Mouse (Mus musculus) heart, embryonic 11.5 days (tissue): ENCODE results near the gene Rffl. TPM values are rescaled to one million over a fixed set of nuclear protein-coding genes. Genes with fewer than 3 reads are reported as not detected.

Experiments
- ATAC-seq: fragments of 200-750 bp; cut with Nextera tagmentation; replicated peaks from 2 replicates; pipeline ENCODE4 v1.8.0; 2017; ENCODE audit warnings: moderate library complexity; ENCODE audit not compliant: insufficient number of reproducible peaks, low FRiP score, low TSS enrichment
- H3K27ac ChIP-seq: fragments of 300-500 bp; sonication (generic); 2 replicates; pipeline ENCODE4 v1.5.1; 2014; ENCODE audit warnings: mild to moderate bottlenecking, low read depth, low read length
- H3K27me3 ChIP-seq: fragments of 300-500 bp; sonication (generic); 2 replicates; pipeline ENCODE4 v1.6.1; 2014; ENCODE audit warnings: mild to moderate bottlenecking, low read length, mixed read lengths; ENCODE audit not compliant: control insufficient read depth, insufficient read depth
- H3K36me3 ChIP-seq: fragments of 300-500 bp; sonication (generic); 2 replicates; pipeline ENCODE4 v1.6.1; 2014; ENCODE audit warnings: mild to moderate bottlenecking, low read length, moderate library complexity, mixed read lengths; ENCODE audit not compliant: control insufficient read depth, insufficient read depth
- H3K4me1 ChIP-seq: fragments of 300-500 bp; sonication (generic); 2 replicates; pipeline ENCODE4 v1.6.1; 2014; ENCODE audit warnings: low read length; ENCODE audit not compliant: control insufficient read depth, insufficient read depth
- H3K4me2 ChIP-seq: fragments of 300-500 bp; sonication (generic); 2 replicates; pipeline ENCODE4 v1.6.1; 2014; ENCODE audit warnings: mild to moderate bottlenecking, moderate library complexity
- H3K4me3 ChIP-seq: fragments of 300-500 bp; sonication (generic); 2 replicates; pipeline ENCODE4 v1.5.1; 2014; ENCODE audit warnings: low read depth, low read length
- H3K9ac ChIP-seq: fragments of 300-500 bp; sonication (generic); 2 replicates; pipeline ENCODE4 v1.6.1; 2014; ENCODE audit warnings: mild to moderate bottlenecking, low read depth, low read length, moderate library complexity
- H3K9me3 ChIP-seq: fragments of 300-500 bp; sonication (generic); replicated peaks from 2 replicates; pipeline ENCODE4 v1.6.1; 2016; ENCODE audit warnings: low read length; ENCODE audit not compliant: control insufficient read depth
- WGBS: fragments of 180-500 bp; shearing (Covaris S2); extraction: QIAGEN DNeasy Blood & Tissue Kit; methylation state at CpG from one replicate; pipeline ENCODE4 v1.1.7; 2014; ENCODE audit not compliant: insufficient replicate concordance; 5-methylcytosine and 5-hydroxymethylcytosine counted together
- polyA plus RNA-seq: library from polyadenylated mRNA; unstranded; fragments of >200 nt; fragmentation: Nextera tagmentation; extraction: Ambion mirVana; gene quantifications from 2 replicates; pipeline ENCODE4 v1.2.1, GENCODE M21; 2014

Gene Rffl
- polyA plus RNA-seq, 1 experiment from 2014 or later: 7.4 TPM

DNA sequence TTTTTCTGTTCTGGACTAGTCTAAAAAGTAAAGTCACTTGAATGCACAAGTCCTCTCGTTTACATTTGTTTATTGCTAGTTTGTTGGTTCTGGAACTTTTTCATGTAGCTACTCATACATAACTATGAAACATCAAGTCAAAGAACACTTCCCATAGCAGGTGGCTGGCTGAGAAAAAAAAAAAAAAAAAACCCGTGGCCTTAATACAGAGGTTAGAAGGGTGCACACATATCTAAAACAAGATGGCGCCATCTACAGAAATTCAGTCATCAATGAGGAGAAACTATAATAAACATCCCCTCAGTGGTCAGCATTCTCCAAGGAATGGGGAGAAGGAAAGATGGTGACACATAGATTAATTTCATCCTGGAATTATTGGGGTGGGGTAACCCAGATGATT, 63.6 kb downstream of the Rffl start:
- Histone ChIP-seq H3K9me3 (no peaks in the 10 kb centered on the region), H3K4me2 (no peak overlapping the region), H3K27me3 (no peaks in the 10 kb centered on the region), H3K9ac (no peak overlapping the region), H3K36me3 (peaks cover 7% of the 10 kb centered on the region), H3K4me3 (no peak overlapping the region), H3K4me1 (peaks cover 2% of the 10 kb centered on the region; the same call in 1 of the 2 replicates), H3K27ac (no peak overlapping the region)
- 81% methylated on average over 3 of the region's 3 CpGs for WGBS
- ATAC-seq: no peak

DNA sequence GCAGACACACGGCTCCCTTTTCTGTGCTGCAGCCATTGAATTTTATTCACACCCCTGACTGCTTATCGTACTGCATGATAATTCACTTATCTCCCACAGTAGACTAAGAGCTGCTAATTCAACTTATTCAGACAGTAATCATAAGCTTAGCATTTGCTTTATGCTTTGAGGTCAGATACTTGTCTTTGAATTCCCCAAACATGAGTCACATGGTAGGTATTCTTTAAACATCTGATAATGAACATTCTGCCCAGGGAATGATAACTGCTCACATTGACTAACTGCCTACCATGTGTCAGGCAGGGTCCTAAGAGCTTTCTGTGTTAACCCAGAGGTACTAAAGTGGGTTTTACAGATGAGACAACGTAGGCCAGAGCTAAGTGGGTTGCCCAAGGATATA, 64.4 kb downstream of the Rffl start:
- Histone ChIP-seq H3K9ac (no peak overlapping the region), H3K27me3 (no peaks in the 10 kb centered on the region), H3K27ac (no peak overlapping the region), H3K9me3 (no peaks in the 10 kb centered on the region), H3K4me3 (no peak overlapping the region), H3K4me1 (peaks cover 1% of the 10 kb centered on the region; the same call in 1 of the 2 replicates), H3K4me2 (no peak overlapping the region), H3K36me3 (peaks cover 14% of the 10 kb centered on the region)
- ATAC-seq: no peak
- 61% methylated on average over 3 of the region's 3 CpGs for WGBS

DNA sequence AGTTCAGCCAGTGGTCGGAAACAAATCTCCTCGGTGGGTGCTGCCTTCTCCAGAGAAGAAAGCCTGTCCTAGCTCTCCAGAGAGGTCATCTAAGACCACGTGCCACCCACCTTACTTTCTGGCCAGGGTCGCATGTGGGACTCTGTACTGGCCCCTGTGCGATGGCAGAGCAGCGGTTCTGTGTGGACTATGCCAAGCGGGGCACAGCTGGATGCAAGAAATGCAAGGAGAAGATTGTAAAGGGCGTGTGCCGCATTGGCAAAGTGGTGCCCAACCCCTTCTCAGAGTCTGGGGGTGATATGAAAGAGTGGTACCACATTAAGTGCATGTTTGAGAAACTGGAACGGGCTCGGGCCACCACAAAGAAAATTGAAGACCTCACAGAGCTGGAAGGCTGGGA, 87.6 kb downstream of the Rffl start:
- no peak for ATAC-seq
- Histone ChIP-seq H3K27me3 (no peaks in the 10 kb centered on the region), H3K4me3 (no peak overlapping the region), H3K9ac (no peak overlapping the region), H3K4me2 (no peak overlapping the region), H3K9me3 (no peaks in the 10 kb centered on the region), H3K36me3 (peaks cover 17% of the 10 kb centered on the region), H3K27ac (no peak overlapping the region), H3K4me1 (peaks cover 7% of the 10 kb centered on the region)
- 89% methylated on average over 11 of the region's 11 CpGs for WGBS

DNA sequence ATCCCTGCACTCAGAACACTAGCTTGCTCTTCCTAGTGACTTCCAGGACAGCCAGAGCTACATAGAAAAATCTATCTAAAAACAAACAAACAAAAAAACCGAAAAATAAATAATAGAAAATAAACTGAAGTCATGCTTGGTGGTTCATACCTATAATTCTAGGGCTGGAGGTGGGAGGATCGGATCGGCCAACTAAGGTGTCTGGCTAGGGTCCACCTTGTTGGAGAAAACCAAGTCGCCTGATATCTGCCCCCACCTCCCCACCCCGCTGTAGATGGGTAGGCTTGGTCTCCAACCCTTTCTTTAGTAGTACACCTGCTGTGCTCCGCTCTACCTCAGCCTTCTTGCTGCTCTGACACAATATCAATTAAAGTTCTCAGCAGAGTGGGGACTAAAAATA, 88.8 kb downstream of the Rffl start:
- peaks cover 12% of the 10 kb centered on the region for H3K36me3 ChIP-seq
- H3K27ac ChIP-seq: no peak overlapping the region
- peaks cover 7% of the 10 kb centered on the region for H3K4me1 ChIP-seq
- no peaks in the 10 kb centered on the region for H3K9me3 ChIP-seq
- WGBS: 43% methylated on average over 6 of the region's 6 CpGs
- no peak for ATAC-seq
- peak overlapping the region; percentile 96 for H3K9ac ChIP-seq
- peak overlapping the region; percentile 83 for H3K4me2 ChIP-seq
- peak overlapping the region; percentile 91 for H3K4me3 ChIP-seq
- H3K27me3 ChIP-seq: no peaks in the 10 kb centered on the region

DNA sequence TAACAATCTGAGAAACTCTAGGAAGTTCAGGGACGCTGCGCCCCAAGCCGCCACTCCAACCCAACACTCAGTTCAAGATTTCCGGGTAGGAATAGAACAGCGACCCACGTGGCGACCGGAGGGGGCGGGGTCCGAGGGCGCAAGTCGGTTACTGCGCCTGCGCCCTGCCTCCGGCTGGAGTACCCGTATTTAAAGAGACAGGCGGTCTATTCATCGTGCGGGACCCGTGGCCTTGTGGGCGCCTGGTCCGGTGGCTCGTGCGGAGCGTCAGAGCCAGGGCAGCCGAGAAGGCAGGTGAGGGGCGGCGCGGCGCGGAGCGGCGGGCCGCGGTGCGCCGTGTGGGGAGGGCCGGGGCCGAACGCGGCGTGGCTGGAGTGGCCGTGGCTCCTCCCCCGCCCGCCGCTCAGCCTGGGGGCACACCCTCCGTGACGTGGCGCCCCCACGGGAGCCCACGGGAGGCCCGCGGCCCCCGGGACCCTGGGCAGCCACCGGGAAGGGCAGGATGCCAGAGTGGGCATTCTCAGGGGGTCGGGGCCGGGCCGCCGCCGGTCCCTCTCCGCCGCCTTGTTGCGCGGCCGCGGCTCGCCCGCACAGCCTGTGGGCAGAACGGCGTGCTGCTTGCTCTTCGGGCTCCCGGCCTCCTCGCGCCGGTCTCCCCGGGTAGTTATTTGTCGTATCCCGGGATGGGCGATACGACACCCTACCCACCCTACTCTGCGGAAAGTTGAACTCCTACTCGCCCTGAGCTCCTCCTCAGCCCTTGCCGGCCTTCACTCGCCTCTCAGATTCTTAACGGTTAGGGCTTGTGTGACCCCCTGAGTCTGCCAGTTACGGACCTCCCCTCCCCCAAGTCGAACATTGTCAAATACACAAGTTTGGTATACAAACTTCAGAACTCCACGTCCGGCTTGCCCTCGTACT, 89.8 kb downstream of the Rffl start, which contains the start of gene Lig3:
TSS of gene Lig3 (plus strand) at position 126 of the 921 bp plus-strand sequence.
- ATAC-seq: peak; percentile 92
- WGBS: under 1% methylated on average over 66 of the region's 90 CpGs
- H3K36me3 ChIP-seq: peaks cover 11% of the 10 kb centered on the region

DNA sequence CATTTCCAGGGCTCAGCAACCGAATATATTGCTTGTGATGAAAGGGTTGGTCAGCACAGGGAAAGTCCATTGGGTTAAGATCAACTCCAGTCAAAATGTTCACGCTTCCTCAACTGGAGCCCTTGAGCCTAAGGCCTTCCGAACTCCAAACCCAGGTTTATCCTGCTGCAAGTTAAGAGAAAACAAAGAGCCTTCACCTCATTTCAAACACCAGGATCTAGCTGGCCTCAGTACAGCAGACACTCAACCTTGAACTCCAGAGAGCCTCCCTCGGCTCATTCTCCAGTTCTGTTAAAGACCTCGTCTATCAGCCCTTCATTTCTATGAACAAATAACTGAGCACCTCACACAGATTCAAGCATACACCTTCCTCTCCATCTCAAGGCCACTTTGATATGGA, 90.9 kb downstream of the Rffl start:
- peak overlapping the region; percentile 91 for H3K4me3 ChIP-seq
- WGBS: 52% methylated on average over 5 of the region's 5 CpGs
- H3K4me1 ChIP-seq: peaks cover 7% of the 10 kb centered on the region
- no peak overlapping the region for H3K27ac ChIP-seq
- H3K4me2 ChIP-seq: peak overlapping the region; percentile 83
- H3K36me3 ChIP-seq: peaks cover 4% of the 10 kb centered on the region
- no peaks in the 10 kb centered on the region for H3K9me3 ChIP-seq
- H3K27me3 ChIP-seq: no peaks in the 10 kb centered on the region
- H3K9ac ChIP-seq: peak overlapping the region; percentile 96
- ATAC-seq: no peak

More for the DNA sequence above, 89.8 kb downstream of the Rffl start, which contains the start of gene Lig3:
- H3K9me3 ChIP-seq: no peaks in the 10 kb centered on the region
- H3K4me3 ChIP-seq: peak within 1 kb of the TSS; percentile 91
- peak within 1 kb of the TSS; percentile 96 for H3K27ac ChIP-seq
- peak within 1 kb of the TSS; percentile 83 for H3K4me2 ChIP-seq
- H3K4me1 ChIP-seq: peaks cover 7% of the 10 kb centered on the region
- no peaks in the 10 kb centered on the region for H3K27me3 ChIP-seq
- H3K9ac ChIP-seq: peak within 1 kb of the TSS; percentile 96

DNA sequence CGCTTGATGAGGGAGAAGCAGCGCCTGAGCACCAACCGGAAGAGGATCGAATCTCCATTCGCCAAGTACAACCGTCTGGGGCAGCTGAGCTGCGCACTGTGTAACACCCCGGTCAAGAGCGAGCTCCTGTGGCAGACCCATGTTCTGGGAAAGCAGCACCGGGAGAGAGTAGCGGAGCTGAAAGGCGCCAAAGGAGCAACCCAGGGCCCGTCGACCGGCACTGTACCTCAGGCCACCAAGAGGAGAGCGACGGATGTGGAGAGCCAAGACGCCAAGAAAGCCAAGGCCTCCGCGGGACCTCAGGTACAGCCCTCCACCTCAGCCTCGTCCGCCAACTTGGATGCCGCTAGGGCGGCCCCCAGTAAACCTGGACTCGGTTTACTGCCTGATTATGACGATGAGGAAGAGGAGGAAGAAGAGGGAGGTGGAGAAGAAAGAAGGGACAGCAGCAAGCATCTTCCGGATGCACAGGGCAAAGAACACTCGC, 106.5 kb downstream of the Rffl start:
- Histone ChIP-seq H3K27ac (peak overlapping the region; percentile 93), H3K4me3 (peak overlapping the region; percentile 98), H3K4me1 (peaks cover 10% of the 10 kb centered on the region), H3K36me3 (peaks cover 4% of the 10 kb centered on the region; the same call in 1 of the 2 replicates), H3K9ac (peak overlapping the region; percentile 93), H3K9me3 (no peaks in the 10 kb centered on the region), H3K27me3 (no peaks in the 10 kb centered on the region), H3K4me2 (peak overlapping the region; percentile 97)
- WGBS: under 1% methylated on average over 28 of the region's 28 CpGs
- peak; percentile 43; the same call in 1 of the 2 replicates for ATAC-seq

DNA sequence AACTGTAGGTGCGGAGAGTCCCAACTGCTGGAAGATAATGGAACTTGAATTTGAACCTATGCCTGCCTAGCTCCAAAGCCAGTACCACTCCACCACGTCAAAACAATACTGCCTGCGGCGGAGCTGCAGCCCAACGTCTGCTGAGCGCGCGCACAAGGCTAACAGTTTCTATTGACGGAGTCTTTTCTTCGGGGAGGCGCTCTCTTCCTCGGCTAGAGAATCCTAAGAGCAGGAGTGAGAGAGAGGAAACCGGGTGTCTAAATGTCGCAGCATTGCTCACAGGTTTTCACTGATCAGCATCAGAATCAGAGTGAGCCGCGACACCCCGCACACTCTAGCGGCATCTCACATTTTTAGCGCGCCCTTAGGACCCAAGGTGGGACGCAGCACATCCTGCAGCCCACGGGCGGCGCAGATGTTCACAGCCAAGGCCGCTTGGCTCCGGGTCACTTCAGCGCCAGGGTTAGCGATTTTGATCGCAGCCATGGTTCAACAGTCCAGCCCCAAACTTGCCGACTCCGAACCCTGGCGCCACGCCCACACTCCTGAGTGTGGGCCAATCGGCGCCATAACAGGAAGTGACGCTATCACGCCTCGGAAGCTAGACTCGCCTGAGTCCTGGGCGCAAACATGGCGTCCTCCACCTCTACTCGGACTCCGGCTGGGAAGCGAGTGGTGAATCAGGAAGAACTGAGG, 107.1 kb downstream of the Rffl start, which contains the start of the genes Cct6b and Zfp830:
TSS of gene Cct6b (minus strand) at position 580 of the 696 bp plus-strand sequence.
TSS of gene Zfp830 (plus strand) at position 604 of the 696 bp plus-strand sequence.
- ATAC-seq: peak; percentile 97
- Histone ChIP-seq H3K4me1 (peaks cover 10% of the 10 kb centered on the region), H3K9ac (peak within 1 kb of the TSS; percentile 93), H3K36me3 (peaks cover 4% of the 10 kb centered on the region; the same call in 1 of the 2 replicates), H3K4me2 (peak within 1 kb of the TSS; percentile 97), H3K27ac (peak within 1 kb of the TSS; percentile 93), H3K27me3 (no peaks in the 10 kb centered on the region), H3K9me3 (no peaks in the 10 kb centered on the region), H3K4me3 (peak within 1 kb of the TSS; percentile 98)
- WGBS: under 1% methylated on average over 44 of the region's 44 CpGs
